Mouse (Mus musculus) cerebellum, postnatal 4 days (tissue): ENCODE measurements around the gene 1700012A03Rik.

Source experiments
- DNase-seq, 2 experiments: peaks; one replicate each; pipeline ENCODE4 v3.0.0; 2022; ENCODE audit warnings: low spot score in 2 of 2, mixed read lengths in 1 of 2

The 1700012A03Rik gene

DNA sequence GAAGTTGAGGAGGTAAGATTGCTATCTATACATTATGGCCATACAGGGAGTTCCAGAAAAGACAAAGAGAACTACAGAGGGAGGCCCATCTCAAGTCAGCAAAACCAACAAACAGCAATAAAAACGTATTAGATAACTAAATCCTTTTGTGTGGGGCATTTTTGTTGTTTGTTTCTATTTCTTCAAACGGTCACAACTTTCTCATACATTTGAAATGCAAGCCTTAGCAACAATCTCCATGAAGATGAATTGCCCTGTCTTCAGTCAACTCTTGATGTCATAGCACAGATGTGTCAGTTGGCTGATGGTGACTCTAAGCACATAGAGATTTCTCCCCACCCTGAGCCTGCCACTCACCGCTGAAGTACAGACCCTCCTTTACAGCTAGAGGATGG, at the start of gene 1700012A03Rik:
Gene 1700012A03Rik (plus strand): TSS at position 296 of the 395 bp plus-strand sequence.
- DNase-seq: no peak

DNA sequence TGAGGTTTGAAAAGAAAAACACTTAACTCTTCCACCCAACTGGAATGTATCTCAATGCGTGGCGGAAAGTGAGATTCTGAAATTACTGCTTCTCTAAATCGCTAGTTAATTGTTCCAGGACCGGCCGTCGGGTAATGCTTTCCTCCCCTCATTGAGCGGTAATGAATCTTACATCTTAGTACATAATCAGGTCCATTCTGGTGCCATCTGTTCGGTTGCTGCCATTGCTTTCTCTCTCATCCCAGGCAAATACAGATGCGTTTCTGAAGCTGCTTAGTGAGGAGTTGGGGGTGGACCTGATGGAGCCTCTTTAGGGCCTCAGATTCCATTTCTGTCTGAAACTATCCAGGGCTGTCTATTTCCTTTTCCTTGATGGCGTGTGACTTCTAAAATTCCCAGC, 45.8 kb upstream of the 1700012A03Rik start:
- DNase-seq: no peak

DNA sequence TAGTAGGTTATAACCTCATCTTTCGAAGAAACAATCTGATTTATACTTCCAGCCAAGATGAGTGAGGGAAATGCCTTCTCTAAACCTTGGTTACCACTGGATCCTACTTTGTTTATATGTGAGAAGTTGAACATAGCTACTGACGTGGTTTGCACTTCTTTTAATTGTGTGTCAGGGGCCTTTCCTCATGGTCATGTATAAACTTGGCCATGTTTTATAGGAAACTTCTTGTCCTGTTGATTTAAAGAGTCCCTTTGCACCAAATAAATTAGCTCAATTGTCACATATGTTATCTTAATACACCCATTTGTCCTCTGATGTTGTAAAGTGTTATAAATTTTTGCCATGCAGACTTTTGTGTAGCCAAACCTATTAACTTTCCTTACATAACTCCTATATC, 44.1 kb upstream of the 1700012A03Rik start:
- DNase-seq: no peak

DNA sequence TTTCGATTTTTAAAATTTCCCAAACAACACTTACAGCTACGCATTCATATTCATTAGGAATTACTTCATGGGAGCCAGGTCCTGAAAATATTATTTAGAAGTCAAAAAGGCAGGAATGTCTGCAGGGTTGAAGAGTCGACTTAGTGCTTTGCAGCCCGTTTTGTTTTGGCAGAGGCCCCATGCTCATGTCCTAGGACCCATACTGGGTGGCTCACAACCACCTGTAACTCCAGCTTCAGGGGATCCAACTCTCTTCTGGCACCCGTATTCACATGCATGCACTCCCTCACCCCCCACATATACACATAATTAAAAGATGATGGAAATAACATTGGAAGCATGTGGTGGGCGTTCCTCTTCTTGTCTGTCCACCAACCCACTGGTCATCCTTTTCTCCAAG, 43.7 kb upstream of the 1700012A03Rik start:
- no peak for DNase-seq

DNA sequence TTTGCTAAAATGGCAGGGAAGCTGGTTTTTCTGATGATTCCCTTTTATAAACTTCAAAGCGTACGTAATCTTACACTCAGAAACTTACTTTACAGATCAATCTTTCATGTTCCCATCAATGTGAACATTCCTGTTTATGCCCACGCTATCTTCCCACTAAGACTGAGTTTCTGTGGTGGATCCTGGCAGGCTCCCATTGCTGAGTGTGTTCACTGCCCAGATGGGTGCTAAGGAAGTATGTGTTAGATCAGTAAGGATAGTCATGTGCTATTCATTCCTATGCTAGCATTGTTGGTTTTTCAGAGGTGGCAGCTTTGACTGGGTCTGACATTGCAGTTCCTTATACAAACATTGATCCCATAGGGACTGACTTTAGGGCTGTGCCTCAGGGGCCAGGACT, 42.7 kb upstream of the 1700012A03Rik start:
- DNase-seq: no peak

DNA sequence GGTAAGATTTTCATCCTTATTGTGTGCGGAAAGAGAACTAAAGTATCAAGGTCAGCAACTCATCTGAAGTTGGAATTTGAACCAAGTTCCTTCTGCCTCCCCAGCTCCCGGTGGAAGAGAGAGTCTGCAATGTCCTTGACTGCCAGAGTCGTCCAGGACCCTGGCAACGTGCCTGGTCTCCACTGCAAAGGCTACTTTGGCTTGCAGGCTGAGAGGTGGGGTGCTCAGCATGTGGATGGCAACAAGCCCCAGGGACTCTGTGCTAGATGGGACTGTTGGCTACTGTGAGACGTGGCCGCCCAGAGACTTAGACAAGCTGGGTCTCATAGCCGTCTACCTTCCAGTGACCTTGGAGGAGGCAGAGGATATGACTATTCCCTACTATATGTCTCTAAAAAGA, 33.2 kb upstream of the 1700012A03Rik start:
- DNase-seq: peak; percentile 31 to 59

DNA sequence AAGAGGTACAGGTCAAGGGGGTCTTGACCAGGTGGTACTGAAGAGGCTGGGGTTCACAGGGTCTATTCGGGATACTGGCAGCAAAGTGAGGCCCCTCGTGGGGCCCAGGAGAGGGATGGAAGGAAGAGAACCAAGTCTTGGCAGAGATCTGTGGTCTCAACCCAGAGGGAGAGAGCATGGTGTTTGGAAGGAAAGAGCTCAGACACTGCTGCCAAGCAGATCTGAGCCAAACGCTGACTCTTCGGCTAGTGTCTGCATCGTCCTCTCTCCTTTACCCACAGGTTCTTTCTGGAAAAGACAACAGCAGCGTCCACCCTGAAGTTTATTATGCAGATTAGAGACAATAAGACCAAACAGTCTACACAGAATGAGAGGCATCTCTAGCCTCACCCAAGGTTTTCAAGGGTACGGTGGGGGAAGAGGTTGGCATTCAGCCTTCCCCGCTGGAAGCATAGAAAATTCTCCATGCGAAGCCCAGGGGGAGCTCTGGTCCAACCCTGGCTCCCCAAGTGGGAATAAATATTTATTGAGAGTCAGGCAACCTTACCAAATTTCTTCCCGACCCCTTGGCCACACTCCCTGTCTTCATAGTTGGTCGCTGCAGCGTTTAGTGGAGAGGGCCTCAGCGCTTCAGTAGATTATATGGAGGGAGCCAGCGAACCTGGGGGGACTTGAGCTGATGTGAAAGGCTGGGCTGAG, 32.5 kb upstream of the 1700012A03Rik start:
- DNase-seq: peak in 1 of 2 experiments; percentile 46

DNA sequence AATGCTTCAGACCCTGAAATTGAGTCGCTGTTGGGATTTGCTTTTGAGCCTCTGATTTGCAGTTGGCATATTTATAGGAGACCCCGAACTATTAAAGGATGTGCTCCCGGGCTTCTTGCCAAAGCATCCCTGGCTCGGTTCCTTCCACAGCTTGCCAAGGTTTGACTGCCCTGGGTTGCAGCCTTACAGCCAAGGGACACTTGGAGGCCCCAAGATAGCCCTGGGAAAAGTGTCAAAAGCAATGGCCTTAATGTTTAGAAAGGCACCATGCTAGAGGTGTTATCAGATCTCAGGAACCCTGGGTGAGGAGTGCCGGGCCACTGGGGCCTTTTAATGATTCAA, 32.0 kb upstream of the 1700012A03Rik start:
- peak; percentile 49 to 88 for DNase-seq

DNA sequence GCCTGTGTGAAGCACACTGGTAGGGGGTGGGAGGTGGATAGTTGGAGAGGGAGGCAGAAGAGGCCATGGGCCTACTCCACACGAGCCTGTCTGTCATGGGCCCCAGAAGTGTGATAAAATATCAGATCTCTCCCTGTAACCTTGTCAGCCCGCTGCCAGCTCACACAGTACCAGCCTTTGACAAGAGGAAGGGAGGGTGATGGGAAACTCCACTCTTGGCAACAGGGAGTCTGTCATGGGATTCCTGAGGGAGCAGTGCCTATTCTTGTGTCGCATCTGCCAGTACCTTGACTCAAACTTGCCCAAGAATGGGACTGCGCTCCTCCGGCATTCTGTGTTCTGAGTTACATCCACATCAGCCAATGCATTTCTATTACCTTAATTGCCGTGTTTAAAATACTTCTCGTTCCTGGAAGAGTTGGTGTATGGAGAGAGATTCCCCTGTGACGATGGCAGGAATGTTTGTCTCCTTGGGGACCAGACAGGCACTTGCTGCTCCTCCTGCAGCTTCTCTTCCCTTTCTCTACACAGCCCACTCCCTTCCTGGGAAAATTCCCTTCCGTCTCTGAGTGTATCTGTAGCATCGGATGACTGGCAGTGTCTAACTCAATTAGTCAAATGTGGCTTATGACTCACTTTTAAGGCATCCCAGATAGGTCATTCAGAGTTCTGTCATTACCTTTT, 28.1 kb upstream of the 1700012A03Rik start:
- DNase-seq: no peak

DNA sequence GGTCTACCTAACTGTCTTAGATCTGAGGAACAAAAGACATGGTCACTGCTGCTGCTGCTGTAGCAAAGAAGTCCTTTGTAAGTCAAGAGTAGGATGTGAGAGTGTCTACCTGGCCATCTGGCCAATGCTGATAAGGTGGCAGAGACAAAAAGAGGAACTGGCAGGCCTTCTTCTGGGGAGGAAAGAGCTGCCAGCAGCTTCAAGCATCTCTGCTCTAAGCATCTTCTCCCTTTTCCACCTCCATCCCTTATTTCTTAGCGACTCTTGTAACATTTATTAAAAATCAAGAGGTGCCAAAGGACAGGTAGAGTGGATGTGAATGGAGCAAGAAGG, 27.5 kb upstream of the 1700012A03Rik start:
- no peak for DNase-seq

DNA sequence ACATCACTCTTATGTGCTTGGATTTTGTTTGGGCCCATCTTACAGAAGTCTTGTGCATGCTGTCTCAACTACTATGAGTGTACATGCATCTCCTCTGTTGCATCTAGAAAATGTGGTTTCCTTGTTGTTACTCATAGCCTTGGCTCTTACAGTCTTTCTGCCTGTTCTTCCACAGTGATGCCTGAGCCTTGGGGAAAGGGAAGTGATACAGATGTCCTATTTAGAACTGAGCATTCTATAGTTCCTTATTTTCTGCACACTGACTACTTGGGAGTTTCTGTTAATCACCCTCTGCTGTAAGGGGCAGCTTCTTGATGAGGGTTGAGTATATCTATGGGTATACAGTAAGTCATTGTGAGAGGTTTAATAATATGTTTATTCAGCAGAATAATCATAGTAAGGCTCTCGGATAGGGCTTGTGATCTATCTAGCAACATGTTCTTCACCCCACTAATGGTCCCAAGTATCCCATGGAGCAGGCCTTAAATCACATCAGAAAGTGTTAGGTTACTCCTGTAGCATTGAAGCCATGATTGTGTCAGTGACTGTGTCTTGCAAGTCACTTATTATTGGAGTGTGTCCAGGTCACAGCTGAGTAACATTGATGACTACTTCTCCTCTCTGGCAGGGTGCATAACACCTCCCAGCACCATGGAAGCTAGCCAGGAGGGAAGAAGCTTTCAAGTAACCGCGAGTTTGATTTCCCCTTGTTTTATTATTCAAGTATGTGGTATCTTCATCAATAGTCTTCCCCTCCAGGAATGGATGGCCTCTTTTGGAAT, 21.6 kb upstream of the 1700012A03Rik start:
- no peak for DNase-seq

DNA sequence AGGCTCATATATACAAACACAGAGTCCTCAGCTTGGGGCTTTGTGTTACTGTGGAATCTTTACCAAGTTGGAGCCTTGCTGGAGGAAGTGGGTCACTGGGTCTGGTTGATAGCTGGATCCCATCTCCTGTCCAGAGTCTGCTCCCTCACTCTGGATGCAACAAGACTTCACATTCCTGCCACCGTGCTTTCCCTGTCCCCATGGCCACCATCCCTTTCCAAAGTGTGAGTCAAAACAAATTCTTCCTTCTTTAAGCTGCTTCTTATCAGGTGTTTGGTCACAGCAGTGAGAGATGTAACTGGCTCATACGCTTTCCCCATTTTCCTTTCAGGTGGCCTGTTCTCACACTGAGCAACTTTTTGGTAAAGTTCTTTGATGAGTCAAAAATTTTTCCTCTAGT, 15.8 kb upstream of the 1700012A03Rik start:
- no peak for DNase-seq

DNA sequence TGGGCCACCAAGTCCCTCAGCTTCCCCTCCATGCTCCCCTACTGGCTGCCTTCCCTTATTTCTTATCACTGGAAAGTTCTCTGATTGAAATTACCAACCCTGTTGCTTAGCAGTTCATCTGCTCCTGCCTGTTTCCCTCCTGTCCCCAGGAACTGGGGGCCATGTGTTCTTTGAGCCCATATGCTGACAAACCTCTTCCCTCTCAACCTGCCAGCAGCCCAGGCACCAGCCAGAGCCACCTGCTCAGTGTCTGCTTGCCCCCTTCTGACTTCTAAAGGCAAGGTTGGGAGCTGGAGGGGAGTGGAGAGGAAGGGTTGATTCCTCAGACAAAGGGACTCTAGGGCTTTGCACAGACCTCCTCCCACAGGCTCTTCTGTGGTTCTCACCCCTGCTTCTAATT, 4.7 kb upstream of the 1700012A03Rik start:
- no peak for DNase-seq

DNA sequence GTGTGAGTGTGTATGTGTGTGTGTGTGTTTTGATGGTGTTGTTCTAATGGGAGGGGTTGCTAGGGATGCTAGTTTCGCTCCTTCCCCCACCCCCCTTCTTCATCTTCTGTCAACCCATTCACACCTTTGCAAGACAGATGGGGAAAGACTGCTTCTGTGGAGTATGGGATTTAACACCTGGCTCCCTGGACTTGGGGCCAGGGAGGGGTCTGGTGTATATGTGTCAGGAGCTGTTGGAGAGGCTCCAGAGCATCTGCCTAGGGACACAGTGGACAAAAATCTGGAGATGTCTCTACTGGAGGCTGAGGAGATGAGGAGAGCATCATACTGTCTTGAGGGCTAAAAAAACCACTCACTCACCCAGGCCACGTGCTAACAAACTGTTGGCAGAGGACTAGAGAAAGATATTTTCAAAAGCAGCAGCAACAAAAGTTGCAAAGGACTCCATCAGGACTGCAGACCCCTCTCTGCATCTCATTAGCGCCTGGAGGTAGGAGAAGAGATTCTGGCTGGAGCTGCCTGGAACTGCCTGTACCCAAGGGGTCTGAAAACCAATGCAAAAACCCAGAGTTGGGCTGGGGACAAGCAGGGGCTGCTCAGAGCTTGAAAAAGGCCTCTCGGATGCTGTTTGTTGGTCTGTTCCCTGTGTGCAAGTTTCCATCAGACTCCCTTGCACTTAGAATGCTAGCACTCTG, 643 bp upstream of the 1700012A03Rik start:
- no peak for DNase-seq

DNA sequence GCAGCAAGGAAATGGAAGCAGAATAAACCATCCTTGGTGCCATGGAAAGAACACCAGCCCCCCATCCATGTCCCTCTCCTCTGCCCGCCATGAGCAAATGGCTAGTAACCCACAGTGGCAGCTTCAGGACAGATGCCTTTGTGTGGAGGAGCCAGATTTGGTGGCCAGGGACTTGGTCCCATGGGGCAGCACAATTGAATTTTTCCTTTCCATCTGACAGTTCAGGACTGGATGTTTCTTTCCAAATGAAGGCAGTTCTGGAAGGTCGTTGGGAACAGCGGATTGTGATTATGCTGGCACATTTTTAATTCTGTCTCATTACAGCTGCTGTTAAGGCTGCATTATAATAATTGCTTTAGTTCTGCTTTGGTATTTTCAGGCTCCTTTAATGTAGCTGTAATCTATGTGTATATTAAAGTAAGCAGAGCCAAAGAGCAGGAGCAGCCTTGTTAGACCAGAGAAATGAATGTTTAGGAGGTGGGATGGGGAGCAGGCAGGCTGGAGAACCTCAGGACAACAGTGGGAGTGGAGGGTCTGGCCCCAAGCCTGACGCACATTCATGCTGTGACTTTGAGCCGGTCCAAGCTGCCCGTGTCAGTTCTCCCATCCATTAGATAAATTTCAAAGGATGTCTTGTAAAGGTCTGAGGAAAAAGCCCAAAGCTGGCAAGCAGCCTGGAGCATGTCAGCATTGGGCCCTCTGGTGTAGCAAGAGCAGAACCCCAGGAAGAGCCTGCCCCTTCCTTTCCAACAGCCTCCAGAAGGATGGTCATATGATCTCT, 2.3 kb downstream of the 1700012A03Rik start:
- DNase-seq: peak in 1 of 2 experiments; percentile 58

DNA sequence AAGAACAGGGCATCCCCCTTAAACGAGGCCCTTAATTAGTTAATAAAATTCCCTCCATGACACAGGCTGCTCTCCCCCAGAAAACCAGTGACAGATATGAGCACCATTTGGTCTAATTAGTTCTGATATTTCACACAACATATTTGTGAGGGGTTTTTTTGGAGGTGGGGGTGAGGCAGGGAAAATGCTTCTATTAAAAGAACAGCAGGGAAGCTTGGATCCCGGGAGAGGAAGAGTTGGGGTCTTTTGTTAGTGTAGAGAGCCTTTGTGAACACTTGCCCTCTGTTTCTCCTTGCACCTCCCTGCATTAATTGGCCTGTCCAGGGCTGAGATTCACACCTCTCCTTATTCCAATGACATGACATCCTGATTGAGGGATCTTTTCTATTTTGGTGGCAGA, 6.5 kb downstream of the 1700012A03Rik start:
- no peak for DNase-seq

DNA sequence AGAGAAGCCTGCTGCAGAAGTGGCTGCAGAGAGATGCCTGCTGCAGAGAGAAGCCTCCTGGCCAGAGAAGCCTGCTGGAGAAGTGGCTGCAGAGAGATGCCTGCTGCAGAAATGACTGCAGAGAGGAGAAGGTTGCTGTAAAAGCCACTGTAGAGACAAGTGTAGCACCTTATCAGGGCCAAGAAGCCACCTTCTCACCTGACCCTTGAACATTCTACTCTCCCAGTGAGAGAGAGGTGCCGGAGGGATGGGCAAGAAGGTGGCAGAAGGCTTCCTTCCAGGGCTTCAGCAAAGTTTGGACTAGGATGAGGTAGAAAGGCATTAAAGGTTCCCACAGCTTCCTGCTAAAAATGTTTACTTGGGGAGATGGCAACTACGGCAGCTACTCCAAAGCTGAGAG, 8.5 kb downstream of the 1700012A03Rik start:
- DNase-seq: peak in 1 of 2 experiments; percentile 0

DNA sequence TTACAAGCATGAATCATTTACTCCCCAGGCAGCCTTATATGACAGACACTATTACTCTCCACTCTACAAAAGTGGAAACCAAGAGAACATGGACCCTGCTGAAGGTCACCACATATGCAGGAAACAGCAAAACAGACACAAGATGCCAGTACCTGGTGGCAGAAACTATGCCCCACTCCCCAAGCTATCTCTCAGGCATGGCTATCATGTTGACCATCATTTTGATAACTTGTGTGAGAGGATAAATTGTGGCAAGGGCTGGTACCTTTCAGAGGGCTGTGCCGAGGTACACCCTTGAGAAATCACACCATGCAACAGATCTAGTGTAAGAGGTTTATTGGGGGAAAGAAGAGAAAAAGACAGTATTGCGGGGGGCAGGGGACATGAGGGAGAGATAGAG, 10.6 kb downstream of the 1700012A03Rik start:
- DNase-seq: no peak

DNA sequence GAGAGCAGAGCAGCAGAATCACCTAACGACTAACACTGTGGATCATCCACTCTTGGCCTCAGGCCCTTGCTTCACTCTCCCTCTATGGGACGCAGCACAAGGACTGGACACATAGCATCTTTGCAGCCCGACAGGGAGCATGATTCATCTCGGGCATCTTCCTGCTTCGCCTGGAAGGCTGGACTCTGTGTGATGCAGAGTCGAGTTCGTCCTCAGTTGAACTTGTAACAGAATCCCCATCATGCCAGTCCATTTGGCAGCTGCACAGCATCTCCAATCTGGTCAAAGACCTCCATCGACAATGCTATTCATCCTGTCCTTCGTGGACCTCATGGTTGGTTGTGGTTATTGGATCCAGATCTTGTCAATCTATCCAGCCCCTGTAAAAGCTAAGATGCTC, 11.2 kb downstream of the 1700012A03Rik start:
- DNase-seq: no peak

DNA sequence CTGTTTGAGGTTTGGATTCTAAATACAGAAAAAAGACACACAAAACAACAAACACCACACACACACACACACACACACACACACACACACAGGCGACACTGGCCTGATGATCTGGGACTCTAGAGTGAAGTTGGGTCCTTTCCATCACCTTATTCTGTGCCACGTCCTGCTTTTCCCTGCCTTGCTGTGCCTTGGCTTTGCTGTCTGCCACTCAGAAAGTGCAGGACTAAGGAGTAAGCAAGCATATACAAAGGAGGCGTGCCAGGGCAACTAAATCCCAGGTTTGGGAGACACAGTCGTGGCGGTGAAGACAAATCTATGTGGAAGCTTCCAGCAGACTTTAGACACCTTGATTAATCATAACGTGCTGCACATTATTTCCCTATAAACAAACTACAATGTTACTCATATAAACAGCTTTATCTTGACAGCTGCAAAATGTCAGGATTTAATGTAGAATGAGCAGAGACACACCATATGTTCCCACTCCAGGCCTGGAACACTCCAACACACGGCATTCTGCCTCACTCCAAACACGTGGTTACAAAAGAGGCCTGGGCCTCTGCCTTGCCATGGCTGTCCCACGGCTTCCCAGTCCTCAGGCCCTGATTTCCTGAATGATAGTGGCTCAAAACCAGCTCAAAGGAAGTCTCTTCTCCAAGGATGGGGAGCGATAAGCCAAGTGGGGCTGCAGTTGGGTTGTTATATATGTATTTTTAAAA, 15.9 kb downstream of the 1700012A03Rik start:
- DNase-seq: no peak

DNA sequence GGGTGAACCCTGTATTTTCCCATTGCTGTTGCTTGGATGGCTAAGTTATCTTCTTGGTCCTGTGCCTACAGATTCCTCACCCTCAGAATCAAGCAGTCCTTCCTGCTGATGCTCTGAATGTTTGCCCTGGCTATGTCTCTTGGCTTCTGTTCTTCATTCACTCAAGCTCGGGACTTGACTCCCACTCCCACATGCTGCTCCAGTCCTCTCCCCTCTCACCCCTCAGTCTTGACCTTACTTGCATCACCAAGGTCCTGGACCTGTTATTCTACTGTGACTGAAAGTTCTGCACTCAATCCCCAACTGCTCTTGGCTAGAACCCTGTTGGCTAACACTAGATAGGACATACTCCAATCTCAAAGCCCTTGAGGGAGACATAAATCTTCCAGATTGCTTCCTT, 22.1 kb downstream of the 1700012A03Rik start:
- DNase-seq: no peak
